In genomic region chr13:46008831-46009666, GRCm38 (mm10) we compare ENCODE assay signal across 9 mouse cellular contexts. TPM values are rescaled to one million over a fixed set of nuclear protein-coding genes. Genes with fewer than 3 reads are reported as not detected.
DNase-seq lines count a peak whose midpoint lies in the region; ATAC-seq and TF ChIP-seq lines count a peak whose summit lies in the region.
"Had no signal": no experiment of that assay in that cellular context is flagged by ENCODE, and none has a peak within 500 bp of the region (broad histone marks: within the 10 kb centered on the region; RNA-seq: fewer than 3 reads in every experiment).

No protein-coding gene starts in this region.

- peak overlapping the region; percentile 33 for H3K4me3 ChIP-seq in gastrocnemius, adult 2 months
- H3K4me3 ChIP-seq in E14TG2a.4 (replicated peaks; ENCODE audit: low read length), result peak overlapping the region; percentile 69
- peak overlapping the region; percentile 17; the same call in 1 of the 2 replicates for H3K4me3 ChIP-seq in embryonic facial prominence, embryonic 15.5 days (replicated peaks)
- H3K4me3 ChIP-seq in limb, embryonic 10.5 days, result peak overlapping the region; percentile 33
- H3K4me3 ChIP-seq in stomach, postnatal 0 days (ENCODE audit: low read depth, low read length), result no peak overlapping the region
- H3K4me3 ChIP-seq: lung, embryonic 15.5 days had no signal

- no peak overlapping the region for H3K27ac ChIP-seq in gastrocnemius, adult 2 months
- H3K27ac ChIP-seq in embryonic facial prominence, embryonic 15.5 days (replicated peaks), result no peak overlapping the region
- peak overlapping the region; percentile 50; the same call in 1 of the 2 replicates for H3K27ac ChIP-seq in limb, embryonic 10.5 days
- no peak overlapping the region for H3K27ac ChIP-seq in stomach, postnatal 0 days (replicated peaks)
- H3K27ac ChIP-seq: lung, embryonic 15.5 days had no signal

- intact Hi-C loops in gastrocnemius, adult 2 months (cut with DNase I), result no loop called here

- no peak overlapping the region for H3K9ac ChIP-seq in embryonic facial prominence, embryonic 15.5 days
- no peak overlapping the region for H3K9ac ChIP-seq in stomach, postnatal 0 days (ENCODE audit: low read length)
- H3K9ac ChIP-seq: lung, embryonic 15.5 days had no signal

- TF ChIP-seq EP300 in stomach, postnatal 0 days (optimal IDR thresholded peaks at IDR 0.05), result no peak

- H3K9me3 ChIP-seq in E14TG2a.4 (ENCODE audit: low read length), result no peaks in the 10 kb centered on the region
- no peaks in the 10 kb centered on the region for H3K9me3 ChIP-seq in embryonic facial prominence, embryonic 15.5 days (replicated peaks)
- no peaks in the 10 kb centered on the region for H3K9me3 ChIP-seq in limb, embryonic 10.5 days (replicated peaks)
- no peaks in the 10 kb centered on the region for H3K9me3 ChIP-seq in stomach, postnatal 0 days (ENCODE audit: control insufficient read depth, low read length)
- H3K9me3 ChIP-seq: lung, embryonic 15.5 days had no signal

- no peak for TF ChIP-seq CTCF in gastrocnemius, adult 2 months (IDR thresholded peaks at IDR 0.05)
- TF ChIP-seq CTCF in E14TG2a.4 (conservative IDR thresholded peaks at IDR 0.05; ENCODE audit: low read length), result no peak
- no peak for TF ChIP-seq CTCF in stomach, postnatal 0 days (IDR thresholded peaks at IDR 0.05; ENCODE audit: low read depth)

- peaks cover 67% of the 10 kb centered on the region for H3K4me1 ChIP-seq in E14TG2a.4 (replicated peaks; ENCODE audit: low read depth, low read length)
- H3K4me1 ChIP-seq in embryonic facial prominence, embryonic 15.5 days, result peaks cover 20% of the 10 kb centered on the region
- H3K4me1 ChIP-seq in limb, embryonic 10.5 days, result peaks cover 25% of the 10 kb centered on the region
- no peaks in the 10 kb centered on the region for H3K4me1 ChIP-seq in stomach, postnatal 0 days (replicated peaks; ENCODE audit: control insufficient read depth, insufficient read depth)

- DNase-seq in gastrocnemius, adult 2 months, result no peak
- DNase-seq in gastrocnemius, postnatal 4 days (ENCODE audit: low spot score in 2 of 2), result no peak
- peak; percentile 38 for DNase-seq in limb, embryonic 10.5 days (ENCODE audit: low spot score)
- no peak for DNase-seq in stomach, postnatal 0 days (ENCODE audit: low spot score)
- no peak for DNase-seq in natural killer cell, adult 2 months (ENCODE audit: low spot score in 2 of 2)

- 11% methylated on average over 30 of the region's 30 CpGs for WGBS in embryonic facial prominence, embryonic 15.5 days
- 19% methylated on average over 30 of the region's 30 CpGs for WGBS in limb, embryonic 10.5 days
- 20% methylated on average over 30 of the region's 30 CpGs for WGBS in stomach, postnatal 0 days

- no peaks in the 10 kb centered on the region for H3K36me3 ChIP-seq in E14TG2a.4 (ENCODE audit: insufficient read depth, low read length)
- H3K36me3 ChIP-seq in embryonic facial prominence, embryonic 15.5 days, result no peaks in the 10 kb centered on the region
- H3K36me3 ChIP-seq in limb, embryonic 10.5 days, result no peaks in the 10 kb centered on the region
- no peaks in the 10 kb centered on the region for H3K36me3 ChIP-seq in stomach, postnatal 0 days (ENCODE audit: control insufficient read depth, insufficient read depth, low read length)
- H3K36me3 ChIP-seq: lung, embryonic 15.5 days had no signal

- H3K27me3 ChIP-seq in E14TG2a.4 (ENCODE audit: insufficient read depth, low read length), result peaks cover 9% of the 10 kb centered on the region
- H3K27me3 ChIP-seq in embryonic facial prominence, embryonic 15.5 days, result no peaks in the 10 kb centered on the region
- H3K27me3 ChIP-seq in limb, embryonic 10.5 days (ENCODE audit: low read depth, poor library complexity, severe bottlenecking), result 0 out of 2 replicates have a peak, but pooled peaks cover 11% of the 10 kb centered on the region
- no peaks in the 10 kb centered on the region for H3K27me3 ChIP-seq in stomach, postnatal 0 days (ENCODE audit: control insufficient read depth, insufficient read depth, low read length)

- ATAC-seq in embryonic facial prominence, embryonic 15.5 days (ENCODE audit: insufficient number of reproducible peaks, low FRiP score, low TSS enrichment, low read depth), result no peak
- ATAC-seq in stomach, postnatal 0 days (ENCODE audit: low FRiP score, low TSS enrichment), result no peak
- ATAC-seq in CD4-positive, CD25-positive, alpha-beta regulatory T cell, adult 4 months, result no peak

- peak overlapping the region; percentile 44 for H3K4me2 ChIP-seq in embryonic facial prominence, embryonic 15.5 days (replicated peaks)
- H3K4me2 ChIP-seq in stomach, postnatal 0 days (replicated peaks; ENCODE audit: low read depth), result peak overlapping the region; percentile 31; the same call in 1 of the 2 replicates
- H3K4me2 ChIP-seq: lung, embryonic 15.5 days had no signal

RNA-seq across cellular contexts. Expression of gene Atxn1, which starts 44.2 kb away (rescaled TPM):
- 10 to 100 TPM; 40.4 to 56.3 TPM for total RNA-seq in gastrocnemius, adult 2 months (2021)
- total RNA-seq in gastrocnemius, postnatal 4 days (2021), result 10 to 100 TPM; 24.8 to 29.0 TPM
- 6.7 and 7.2 TPM in 2 replicates for polyA plus RNA-seq in embryonic facial prominence, embryonic 15.5 days (2015; fragmentation: Nextera tagmentation; extraction: Ambion mirVana)
- polyA plus RNA-seq in limb, embryonic 10.5 days (2016; fragmentation: Nextera tagmentation; extraction: Ambion mirVana), result 1.0 and 1.4 TPM in 2 replicates
- polyA plus RNA-seq in stomach, postnatal 0 days (2015; fragmentation: Nextera tagmentation; extraction: Ambion mirVana), result 7.0 TPM in 2 replicates
- 10 to 100 TPM; 26.0 to 31.6 TPM for polyA plus RNA-seq in CD4-positive, CD25-positive, alpha-beta regulatory T cell, adult 4 months (2017; shearing (Covaris generic))
